ENCODE assay signal across 14 mouse cellular contexts in the genomic region with DNA sequence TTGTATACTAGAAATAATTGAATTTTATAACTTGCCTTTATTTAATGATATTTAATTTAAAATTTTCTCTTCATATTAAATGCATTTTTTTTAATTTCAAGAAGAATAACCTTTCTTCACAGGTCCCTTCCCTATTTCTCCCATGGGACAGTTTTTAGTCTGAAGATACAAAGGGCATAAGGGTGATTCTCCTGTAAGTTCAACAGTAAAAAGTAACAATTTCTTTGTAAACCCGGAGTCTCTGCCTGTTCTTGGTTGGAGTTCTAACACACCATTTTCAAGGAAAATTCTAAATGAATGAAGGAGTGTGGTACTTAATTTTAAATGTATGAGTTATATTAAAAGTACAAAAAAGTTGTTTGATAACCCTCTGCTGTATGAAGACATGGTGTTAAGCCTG.
DNase-seq lines count a peak whose midpoint lies in the region; ATAC-seq and TF ChIP-seq lines count a peak whose summit lies in the region.
"Had no signal": no experiment of that assay in that cellular context is flagged by ENCODE, and none has a peak within 500 bp of the region (broad histone marks: within the 10 kb centered on the region; RNA-seq: fewer than 3 reads in every experiment).

No protein-coding gene starts in this region.

- H3K27me3 ChIP-seq in heart, embryonic 14.5 days (ENCODE audit: control insufficient read depth, insufficient read depth, low read length) = no peaks in the 10 kb centered on the region
- no peaks in the 10 kb centered on the region for H3K27me3 ChIP-seq in lung, embryonic 15.5 days
- no peaks in the 10 kb centered on the region for H3K27me3 ChIP-seq in stomach, embryonic 14.5 days (ENCODE audit: control insufficient read depth, insufficient read depth, low read length)
- H3K27me3 ChIP-seq: forebrain, embryonic 13.5 days; Patski; stomach, embryonic 15.5 days had no signal

- peaks cover 10 to 13% of the 10 kb centered on the region in 2 experiments; a peak in 3 of 4 replicates for H3K4me1 ChIP-seq in heart, embryonic 14.5 days (ENCODE audit: control insufficient read depth in 2 of 2, insufficient read depth in 2 of 2, low read length in 2 of 2)
- peaks cover 18% of the 10 kb centered on the region for H3K4me1 ChIP-seq in lung, embryonic 15.5 days
- H3K4me1 ChIP-seq in embryonic fibroblast, embryonic 13.5 days (ENCODE audit: control insufficient read depth, insufficient read depth, low read length) = peaks cover 10% of the 10 kb centered on the region
- peaks cover 18% of the 10 kb centered on the region for H3K4me1 ChIP-seq in stomach, embryonic 14.5 days (ENCODE audit: control insufficient read depth, insufficient read depth, low read length)
- H3K4me1 ChIP-seq: forebrain, embryonic 13.5 days had no signal

- H3K36me3 ChIP-seq in heart, embryonic 14.5 days (ENCODE audit: control insufficient read depth, insufficient read depth, low read length) = peaks cover 6% of the 10 kb centered on the region; the same call in 1 of the 2 replicates
- 0 out of 2 replicates have a peak, but pooled peaks cover 5% of the 10 kb centered on the region for H3K36me3 ChIP-seq in lung, embryonic 15.5 days
- H3K36me3 ChIP-seq in stomach, embryonic 14.5 days (ENCODE audit: control insufficient read depth, insufficient read depth, low read length) = peaks cover 4% of the 10 kb centered on the region
- H3K36me3 ChIP-seq: stomach, embryonic 15.5 days had no signal

- 73% methylated on average over 1 of the region's 1 CpGs for WGBS in heart, embryonic 14.5 days
- 44% methylated on average over 1 of the region's 1 CpGs for WGBS in lung, embryonic 15.5 days
- WGBS in stomach, embryonic 14.5 days = 41% methylated on average over 1 of the region's 1 CpGs

- H3K9ac ChIP-seq in heart, embryonic 14.5 days (ENCODE audit: low read length) = peak overlapping the region; percentile 67
- peak overlapping the region; percentile 22; the same call in 1 of the 2 replicates for H3K9ac ChIP-seq in lung, embryonic 15.5 days
- peak overlapping the region; percentile 81 for H3K9ac ChIP-seq in stomach, embryonic 14.5 days (replicated peaks; ENCODE audit: low read depth, low read length)
- H3K9ac ChIP-seq: forebrain, embryonic 13.5 days had no signal

- TF ChIP-seq CTCF in embryonic fibroblast, embryonic 13.5 days (IDR thresholded peaks at IDR 0.05; ENCODE audit: borderline replicate concordance, insufficient read depth, low read length) = no peak

- intact Hi-C loops in heart, postnatal 25 days (cut with DNase I) = no loop called here
- intact Hi-C loops in left cerebral cortex, postnatal 36 days (cut with DNase I) = no loop called here

- no peak for ATAC-seq in heart, embryonic 14.5 days (ENCODE audit: insufficient number of reproducible peaks, insufficient read depth, low FRiP score, low read depth)
- no peak for ATAC-seq in lung, embryonic 15.5 days (ENCODE audit: borderline replicate concordance, extremely low read depth, low FRiP score, low TSS enrichment)
- no peak for ATAC-seq in stomach, embryonic 14.5 days (ENCODE audit: insufficient number of reproducible peaks, insufficient read depth, low FRiP score, low read depth)
- ATAC-seq: CD4-positive, CD25-positive, alpha-beta regulatory T cell, adult 4 months; forebrain, embryonic 13.5 days; Patski had no signal

- no peak for TF ChIP-seq POLR2A in embryonic fibroblast, embryonic 13.5 days (IDR thresholded peaks at IDR 0.05; ENCODE audit: low read depth, low read length)

- peak overlapping the region in 1 of 2 experiments; percentile 35; a peak in 2 of 4 replicates for H3K4me3 ChIP-seq in heart, embryonic 14.5 days (ENCODE audit: control insufficient read depth in 1 of 2, insufficient read depth in 1 of 2, low read depth in 1 of 2, low read length in 2 of 2)
- H3K4me3 ChIP-seq in lung, embryonic 15.5 days = peak overlapping the region; percentile 45
- H3K4me3 ChIP-seq in embryonic fibroblast, embryonic 13.5 days (ENCODE audit: insufficient read depth, low read length) = peak overlapping the region; percentile 10; the same call in 1 of the 2 replicates
- peak overlapping the region; percentile 53 for H3K4me3 ChIP-seq in stomach, embryonic 14.5 days (ENCODE audit: low read depth, low read length)
- H3K4me3 ChIP-seq: forebrain, embryonic 13.5 days had no signal

- H3K4me2 ChIP-seq in heart, embryonic 14.5 days (ENCODE audit: low read length) = peak overlapping the region; percentile 51
- H3K4me2 ChIP-seq in lung, embryonic 15.5 days = peak overlapping the region; percentile 54
- H3K4me2 ChIP-seq in stomach, embryonic 14.5 days (replicated peaks; ENCODE audit: low read depth, low read length) = peak overlapping the region; percentile 43
- H3K4me2 ChIP-seq: forebrain, embryonic 13.5 days had no signal

- H3K27ac ChIP-seq in heart, embryonic 14.5 days (replicated peaks in 1 of 2; ENCODE audit: control insufficient read depth in 1 of 2, insufficient read depth in 1 of 2, low read depth in 2 of 2, low read length in 2 of 2) = peak overlapping the region in 1 of 2 experiments; percentile 92; a peak in 1 of 4 replicates
- 0 out of 2 replicates have a peak overlapping the region, but pooled peaks have one; percentile 92 for H3K27ac ChIP-seq in lung, embryonic 15.5 days
- peak overlapping the region; percentile 99 for H3K27ac ChIP-seq in embryonic fibroblast, embryonic 13.5 days (ENCODE audit: insufficient read depth, low read length)
- peak overlapping the region; percentile 100 for H3K27ac ChIP-seq in stomach, embryonic 14.5 days (ENCODE audit: low read length)
- H3K27ac ChIP-seq: forebrain, embryonic 13.5 days had no signal

- DNase-seq in heart, postnatal 25 days (ENCODE audit: low spot score) = no peak
- no peak for DNase-seq in lung, postnatal 36 days
- no peak for DNase-seq in gastrocnemius, adult 18-20 months (ENCODE audit: low spot score)
- no peak for DNase-seq in left cerebral cortex, postnatal 36 days (ENCODE audit: low spot score in 2 of 2)
- DNase-seq: adrenal gland, postnatal 14 days; gastrocnemius, postnatal 14 days had no signal

- H3K9me3 ChIP-seq in heart, embryonic 14.5 days (ENCODE audit: control insufficient read depth, low read length) = no peaks in the 10 kb centered on the region
- no peaks in the 10 kb centered on the region for H3K9me3 ChIP-seq in lung, embryonic 15.5 days
- no peaks in the 10 kb centered on the region for H3K9me3 ChIP-seq in stomach, embryonic 14.5 days (ENCODE audit: control insufficient read depth, low read depth, low read length)
- H3K9me3 ChIP-seq: forebrain, embryonic 13.5 days; stomach, embryonic 15.5 days had no signal

Comparison
In these comparisons a context has a peak if more than half of its experiments do, and no peak if none do; other contexts are left out.
1. H3K9ac ChIP-seq: peak in every context shown above with its lines; median percentile 81 in stomach, embryonic 14.5 days; 67 in heart, embryonic 14.5 days; 22 in lung, embryonic 15.5 days.